Mouse (Mus musculus) kidney, embryonic 14.5 days (tissue): ENCODE measurements at regions not wholly inside any gene's neighbourhood (a gene's known extent, or its start where the extent isn't known, plus 50 kb on each side); places are given as distances from the start of the nearest gene placed in this dataset.
A peak's percentile ranks its signal among the peaks of the same experiment; 100 is the strongest.

Experiments
- ATAC-seq: fragments of 200-750 bp; cut with Nextera tagmentation; 2 replicates; pipeline ENCODE4 v1.8.0; 2017; ENCODE audit warnings: moderate number of reproducible peaks, mild to moderate bottlenecking, moderate TSS enrichment, moderate library complexity; ENCODE audit not compliant: low FRiP score, low TSS enrichment
- H3K27ac ChIP-seq: fragments of 300-500 bp; sonication (generic); 2 replicates; pipeline ENCODE4 v1.5.1; 2014; ENCODE audit warnings: low read depth, mild to moderate bottlenecking, low read length, moderate library complexity, mixed read lengths
- H3K27me3 ChIP-seq: fragments of 300-500 bp; sonication (generic); 2 replicates; pipeline ENCODE4 v1.6.1; 2014; ENCODE audit warnings: mild to moderate bottlenecking, low read length; ENCODE audit not compliant: control insufficient read depth, insufficient read depth
- H3K36me3 ChIP-seq: fragments of 300-500 bp; sonication (generic); 2 replicates; pipeline ENCODE4 v1.6.1; 2014; ENCODE audit warnings: low read length, mixed read lengths; ENCODE audit not compliant: control insufficient read depth, insufficient read depth
- H3K4me1 ChIP-seq: fragments of 300-500 bp; sonication (generic); 2 replicates; pipeline ENCODE4 v1.6.1; 2014; ENCODE audit warnings: low read length, mixed read lengths; ENCODE audit not compliant: control insufficient read depth, insufficient read depth
- H3K4me2 ChIP-seq: fragments of 300-500 bp; sonication (generic); replicated peaks from 2 replicates; pipeline ENCODE4 v1.6.1; 2014; ENCODE audit warnings: low read depth, mild to moderate bottlenecking, low read length
- H3K4me3 ChIP-seq: fragments of 300-500 bp; sonication (generic); 2 replicates; pipeline ENCODE4 v1.5.1; 2014; ENCODE audit warnings: mild to moderate bottlenecking, low read length
- H3K9ac ChIP-seq: fragments of 300-500 bp; sonication (generic); 2 replicates; pipeline ENCODE4 v1.6.1; 2014; ENCODE audit warnings: low read depth, mild to moderate bottlenecking, low read length, moderate library complexity
- H3K9me3 ChIP-seq: fragments of 300-500 bp; sonication (generic); 2 replicates; pipeline ENCODE4 v1.6.1; 2016; ENCODE audit warnings: low read length; ENCODE audit not compliant: control insufficient read depth
- WGBS: fragments of 180-500 bp; shearing (Covaris S2); extraction: QIAGEN DNeasy Blood & Tissue Kit; methylation state at CpG from one replicate; pipeline ENCODE4 v1.1.7; 2014; 5-methylcytosine and 5-hydroxymethylcytosine counted together

GRCm38 (mm10) chr3:117520461-117520860, 54.2 kb upstream of the Plppr5 start:
- ATAC-seq: no peak
- no peaks in the 10 kb centered on the region for H3K4me1 ChIP-seq
- no peaks in the 10 kb centered on the region for H3K9me3 ChIP-seq
- no peaks in the 10 kb centered on the region for H3K36me3 ChIP-seq
- H3K27ac ChIP-seq: no peak overlapping the region
- no peaks in the 10 kb centered on the region for H3K27me3 ChIP-seq
- no peak overlapping the region for H3K4me2 ChIP-seq
- WGBS: 66% methylated on average over 2 of the region's 2 CpGs
- no peak overlapping the region for H3K9ac ChIP-seq
- H3K4me3 ChIP-seq: no peak overlapping the region

GRCm38 (mm10) chr3:117508090-117508489, 66.5 kb upstream of the Plppr5 start:
- no peak overlapping the region for H3K9ac ChIP-seq
- no peak overlapping the region for H3K4me3 ChIP-seq
- H3K27ac ChIP-seq: no peak overlapping the region
- H3K36me3 ChIP-seq: no peaks in the 10 kb centered on the region
- no peaks in the 10 kb centered on the region for H3K9me3 ChIP-seq
- ATAC-seq: no peak
- H3K4me2 ChIP-seq: no peak overlapping the region
- no peaks in the 10 kb centered on the region for H3K27me3 ChIP-seq
- no peaks in the 10 kb centered on the region for H3K4me1 ChIP-seq

- Histone ChIP-seq H3K27ac (no peak overlapping the region), H3K27me3 (no peaks in the 10 kb centered on the region), H3K36me3 (no peaks in the 10 kb centered on the region), H3K4me1 (no peaks in the 10 kb centered on the region), H3K4me2 (no peak overlapping the region), H3K4me3 (no peak overlapping the region), H3K9ac (no peak overlapping the region), H3K9me3 (no peaks in the 10 kb centered on the region)
- ATAC-seq: no peak
- 61% methylated on average over 1 of the region's 1 CpGs for WGBS
These were observed 68.4 kb upstream of the Plppr5 start for GRCm38 (mm10) chr3:117506151-117506723.

GRCm38 (mm10) chr3:117501107-117501506, 73.5 kb upstream of the Plppr5 start:
- H3K4me3 ChIP-seq: no peak overlapping the region
- no peaks in the 10 kb centered on the region for H3K4me1 ChIP-seq
- H3K9me3 ChIP-seq: no peaks in the 10 kb centered on the region
- H3K27me3 ChIP-seq: no peaks in the 10 kb centered on the region
- peak; percentile 93 for ATAC-seq
- no peak overlapping the region for H3K9ac ChIP-seq
- WGBS: 23% methylated on average over 5 of the region's 5 CpGs
- H3K4me2 ChIP-seq: no peak overlapping the region
- H3K27ac ChIP-seq: no peak overlapping the region
- no peaks in the 10 kb centered on the region for H3K36me3 ChIP-seq

GRCm38 (mm10) chr3:117498138-117498897, 76.3 kb upstream of the Plppr5 start:
- no peak for ATAC-seq
- Histone ChIP-seq H3K9ac (no peak overlapping the region), H3K4me3 (no peak overlapping the region), H3K4me1 (no peaks in the 10 kb centered on the region), H3K27me3 (no peaks in the 10 kb centered on the region), H3K36me3 (no peaks in the 10 kb centered on the region), H3K27ac (no peak overlapping the region), H3K4me2 (no peak overlapping the region), H3K9me3 (no peaks in the 10 kb centered on the region)
- WGBS: 87% methylated on average over 5 of the region's 5 CpGs

GRCm38 (mm10) chr3:117494118-117494517, 80.5 kb upstream of the Plppr5 start:
- Histone ChIP-seq H3K36me3 (no peaks in the 10 kb centered on the region), H3K9ac (no peak overlapping the region), H3K27ac (no peak overlapping the region), H3K4me2 (no peak overlapping the region), H3K27me3 (no peaks in the 10 kb centered on the region), H3K9me3 (no peaks in the 10 kb centered on the region), H3K4me3 (no peak overlapping the region), H3K4me1 (no peaks in the 10 kb centered on the region)
- 68% methylated on average over 2 of the region's 2 CpGs for WGBS
- ATAC-seq: no peak

GRCm38 (mm10) chr3:117487281-117488027, 87.2 kb upstream of the Plppr5 start:
- ATAC-seq: peak; percentile 90
- 24% methylated on average over 11 of the region's 11 CpGs for WGBS
- no peaks in the 10 kb centered on the region for H3K27me3 ChIP-seq
- H3K4me3 ChIP-seq: no peak overlapping the region
- no peaks in the 10 kb centered on the region for H3K4me1 ChIP-seq
- no peaks in the 10 kb centered on the region for H3K36me3 ChIP-seq
- H3K9me3 ChIP-seq: no peaks in the 10 kb centered on the region
- H3K4me2 ChIP-seq: no peak overlapping the region
- H3K27ac ChIP-seq: no peak overlapping the region
- H3K9ac ChIP-seq: no peak overlapping the region

GRCm38 (mm10) chr3:117486351-117486750, 88.3 kb upstream of the Plppr5 start:
- Histone ChIP-seq H3K36me3 (no peaks in the 10 kb centered on the region), H3K4me1 (no peaks in the 10 kb centered on the region), H3K4me3 (no peak overlapping the region), H3K4me2 (no peak overlapping the region), H3K9me3 (no peaks in the 10 kb centered on the region), H3K9ac (no peak overlapping the region), H3K27ac (no peak overlapping the region), H3K27me3 (no peaks in the 10 kb centered on the region)
- ATAC-seq: no peak
- 86% methylated on average over 2 of the region's 2 CpGs for WGBS

GRCm38 (mm10) chr3:117480131-117480530, 94.5 kb upstream of the Plppr5 start:
- Histone ChIP-seq H3K4me3 (no peak overlapping the region), H3K27me3 (no peaks in the 10 kb centered on the region), H3K9ac (no peak overlapping the region), H3K27ac (no peak overlapping the region), H3K4me2 (no peak overlapping the region), H3K4me1 (no peaks in the 10 kb centered on the region), H3K9me3 (no peaks in the 10 kb centered on the region), H3K36me3 (no peaks in the 10 kb centered on the region)
- 63% methylated on average over 3 of the region's 3 CpGs for WGBS
- no peak for ATAC-seq
